Mouse (Mus musculus) neural tube, embryonic 10.5 days (tissue): ENCODE results near the gene Cyp4f40.
"Not testable (repeated sequence)": the region's sequence is repeated elsewhere in the genome, so short reads cannot be mapped to it uniquely, and the experiment has no call there.

ENCODE experiments used
- DNase-seq: peaks from one replicate; pipeline ENCODE4 v3.0.0-alpha.2; 2017; ENCODE audit warnings: low spot score; ENCODE audit errors: extremely low spot score

The Cyp4f40 gene

GRCm38 (mm10) chr17:32658712-32659111 is at the start of gene Cyp4f40:
TSS of gene Cyp4f40 (plus strand) at chr17:32658900.
- DNase-seq, result no peak

- DNase-seq, result not testable (repeated sequence)
These were observed 48.5 kb upstream of the Cyp4f40 start for GRCm38 (mm10) chr17:32610231-32610630.

DNA sequence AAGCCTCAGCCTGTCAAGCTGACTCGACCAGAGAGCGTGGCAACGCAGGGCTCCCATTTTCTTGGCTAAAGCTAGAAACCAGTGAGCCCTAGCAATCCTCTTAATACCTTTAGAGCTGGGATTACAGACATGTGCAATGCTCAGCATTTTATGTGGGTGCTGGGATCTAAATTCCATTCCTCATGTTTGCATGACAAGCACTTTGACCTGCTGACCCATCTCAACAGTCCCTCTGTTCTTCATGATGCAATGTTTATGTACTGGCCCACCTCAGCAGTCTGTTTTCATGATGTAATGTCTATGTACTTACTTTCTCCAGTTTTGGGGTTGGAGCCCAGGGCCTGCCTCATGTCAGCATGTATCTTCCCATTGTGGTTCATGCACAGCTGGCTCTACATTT is 47.8 kb upstream of the Cyp4f40 start:
- DNase-seq, result no peak

GRCm38 (mm10) chr17:32612417-32612816 is 46.3 kb upstream of the Cyp4f40 start:
- DNase-seq, result no peak

GRCm38 (mm10) chr17:32617252-32617651 is 41.4 kb upstream of the Cyp4f40 start:
- no peak for DNase-seq

DNA sequence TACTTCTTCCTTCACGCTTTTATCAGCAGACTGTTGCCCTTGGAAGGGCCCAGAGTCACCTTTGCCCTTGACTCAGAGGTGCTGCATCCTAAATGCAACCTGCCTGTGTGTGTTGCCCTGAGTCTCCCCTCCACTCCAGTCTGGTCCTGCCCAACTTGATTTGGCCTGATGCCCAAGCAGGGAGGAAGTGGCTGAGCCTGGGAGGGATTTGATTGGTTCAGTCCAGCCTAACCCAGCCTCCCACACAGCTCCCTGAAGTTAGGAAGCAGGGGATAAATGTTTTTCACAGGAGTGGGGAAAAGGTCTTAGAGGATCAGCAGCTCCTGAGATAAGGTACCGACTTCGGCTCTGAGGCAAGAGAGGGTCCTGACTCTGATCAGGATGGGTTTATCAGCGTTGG is 37.7 kb upstream of the Cyp4f40 start, which contains the start of gene Cyp4f37:
Cyp4f37 (plus strand) TSS at position 292 of the 400 bp plus-strand sequence.
- not testable (repeated sequence) for DNase-seq

- DNase-seq, result not testable (repeated sequence)
These were observed 29.0 kb upstream of the Cyp4f40 start for GRCm38 (mm10) chr17:32629726-32630125.

- DNase-seq, result no peak
These were observed 26.8 kb upstream of the Cyp4f40 start for GRCm38 (mm10) chr17:32631936-32632335.

DNA sequence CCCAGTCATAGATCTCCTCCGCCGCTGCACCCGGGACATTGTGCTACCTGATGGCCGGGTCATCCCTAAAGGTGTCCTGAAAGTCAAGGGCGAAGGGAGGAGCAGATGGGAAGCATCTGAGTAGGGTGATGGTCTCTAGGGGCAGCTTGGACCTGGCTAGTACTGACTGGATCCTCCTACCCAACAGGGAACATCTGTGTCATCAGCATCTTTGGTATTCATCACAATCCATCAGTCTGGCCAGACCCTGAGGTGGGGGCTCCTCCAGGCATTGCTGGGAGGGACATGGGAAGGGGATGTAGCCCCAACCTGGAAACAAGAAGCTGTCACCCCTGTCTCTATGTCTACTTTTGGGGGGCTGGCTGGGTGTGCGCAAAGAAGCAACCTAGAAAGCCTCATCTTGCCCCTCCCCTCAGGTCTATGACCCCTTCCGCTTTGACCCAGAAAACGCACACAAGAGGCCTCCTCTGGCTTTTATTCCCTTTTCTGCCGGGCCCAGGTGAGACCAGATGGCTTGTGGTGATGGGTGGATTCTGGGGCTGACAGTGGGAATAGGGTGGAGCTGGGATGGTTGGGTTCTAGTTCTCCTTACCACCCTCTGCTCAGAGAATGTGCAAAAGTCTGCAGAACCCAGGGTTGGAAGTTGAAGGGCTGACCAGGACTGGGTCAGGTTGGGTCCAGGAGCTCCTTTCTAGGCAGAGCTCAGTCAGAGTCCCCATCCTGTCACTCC is 24.3 kb upstream of the Cyp4f40 start:
- not testable (repeated sequence) for DNase-seq

- DNase-seq, result peak; percentile 94
These were observed 23.8 kb upstream of the Cyp4f40 start for GRCm38 (mm10) chr17:32634972-32635314.

DNA sequence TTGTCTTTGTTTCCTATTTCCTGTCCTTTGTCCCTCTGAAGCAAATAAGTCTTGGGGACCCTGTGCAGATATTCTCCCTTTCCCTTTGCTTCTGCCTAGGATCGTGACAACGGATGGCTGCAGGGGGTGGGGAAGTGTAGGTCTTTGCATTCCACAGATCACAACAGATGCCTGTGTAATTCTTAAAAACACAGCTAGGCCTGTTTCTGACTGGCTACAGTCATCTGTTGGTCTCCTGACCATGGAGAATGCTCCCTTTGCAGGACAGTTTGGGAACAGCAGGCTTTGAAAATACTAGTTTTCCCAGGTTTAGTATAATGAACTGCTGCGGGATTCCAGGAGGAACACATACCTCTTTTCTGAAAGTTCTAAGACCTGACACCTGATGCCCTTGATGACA is 22.4 kb upstream of the Cyp4f40 start:
- DNase-seq, result no peak

DNA sequence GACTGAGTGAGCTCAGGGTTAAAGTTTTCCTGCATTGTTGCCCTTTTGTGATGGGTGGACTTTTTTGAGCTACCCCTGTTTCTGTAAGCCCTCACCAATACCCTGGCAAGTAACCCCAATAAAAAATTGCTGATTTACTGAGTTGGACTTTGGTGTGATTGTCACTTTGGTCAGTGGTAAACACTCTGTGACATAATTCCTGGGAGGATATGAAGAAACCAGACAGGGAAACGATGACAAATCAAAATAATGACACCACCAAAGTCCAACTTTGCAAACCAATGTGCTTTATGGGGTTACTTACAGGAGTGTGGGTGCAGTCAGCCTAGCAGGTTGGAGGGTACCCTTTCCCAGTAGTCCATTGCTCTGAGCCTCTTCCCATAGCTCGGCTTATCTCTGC is 21.5 kb upstream of the Cyp4f40 start:
- no peak for DNase-seq

DNA sequence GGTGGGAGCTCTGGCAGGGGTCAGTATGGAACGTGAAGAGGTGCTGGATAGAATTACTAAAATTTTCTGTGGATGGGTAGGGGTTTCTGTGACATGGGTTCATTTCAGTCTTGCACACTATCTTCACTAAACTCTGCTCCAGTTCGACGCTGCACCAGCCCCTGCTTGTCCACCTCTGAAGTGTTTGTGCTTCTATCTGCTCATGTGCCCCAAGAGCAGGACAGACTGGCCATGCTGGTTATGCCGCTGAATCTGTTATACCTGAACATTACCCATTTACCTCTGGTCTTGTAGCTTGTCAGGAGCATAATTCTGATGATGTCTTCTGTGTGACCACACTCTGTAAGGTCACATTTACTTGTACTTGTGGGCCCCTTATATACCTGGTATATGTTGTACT is 12.1 kb upstream of the Cyp4f40 start:
- DNase-seq, result no peak

DNA sequence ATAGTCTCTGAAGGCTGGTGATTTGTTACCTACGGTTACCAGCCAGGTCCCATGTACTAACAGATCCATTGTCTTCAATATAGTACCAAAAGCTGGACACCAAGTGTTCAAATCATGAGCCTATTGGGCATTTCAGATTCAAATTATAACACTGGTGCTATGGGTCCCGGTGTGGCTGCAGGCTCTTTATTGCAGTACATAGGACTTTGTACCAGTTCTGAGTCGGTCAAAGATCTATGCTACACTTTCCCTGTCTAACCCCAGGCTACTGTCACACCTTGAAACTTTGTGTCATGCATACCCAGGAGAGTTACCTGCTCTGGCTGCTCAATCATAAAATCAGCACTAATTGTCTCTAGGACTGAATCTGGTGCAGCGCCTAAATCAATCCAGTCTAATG is 4.8 kb upstream of the Cyp4f40 start:
- DNase-seq, result no peak

DNA sequence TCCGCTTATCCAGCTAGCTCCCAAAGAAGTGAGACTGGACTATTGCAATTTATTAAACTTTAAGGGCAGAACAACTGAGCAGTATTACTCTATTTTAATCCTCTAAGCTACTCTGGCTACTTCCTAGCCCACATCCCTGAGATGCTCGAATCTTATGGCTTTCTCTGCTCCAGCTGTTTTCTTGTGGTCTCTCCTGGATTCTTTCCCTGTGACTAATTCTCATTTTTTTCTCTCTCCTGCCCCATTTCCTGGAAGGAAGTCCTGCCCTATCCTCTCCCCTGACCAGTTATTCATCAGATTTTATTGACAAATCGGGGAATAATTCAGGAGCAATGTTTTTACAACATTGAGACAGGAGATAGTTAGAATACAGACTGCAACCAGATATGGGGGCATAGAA is 1.7 kb upstream of the Cyp4f40 start:
- no peak for DNase-seq

DNA sequence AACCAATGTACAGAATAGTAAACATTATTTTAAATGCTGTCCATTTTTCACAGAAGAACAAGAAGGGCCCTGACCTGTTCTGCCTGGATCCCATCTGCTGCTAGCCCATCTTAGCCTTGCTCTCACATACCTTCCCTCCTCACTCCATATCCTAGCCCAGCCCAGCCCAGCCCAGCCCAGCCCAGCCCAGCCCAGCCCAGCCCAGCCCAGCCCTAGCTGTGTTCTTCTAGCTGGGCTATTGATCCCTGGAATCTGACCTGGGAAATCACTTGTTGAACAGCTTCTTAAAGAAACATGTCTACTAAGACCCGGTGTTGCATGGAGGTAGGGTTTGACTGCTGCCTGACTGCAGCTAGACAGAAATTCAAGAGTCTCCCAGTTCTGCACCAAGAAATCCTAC is 454 bp upstream of the Cyp4f40 start:
- DNase-seq, result no peak

DNA sequence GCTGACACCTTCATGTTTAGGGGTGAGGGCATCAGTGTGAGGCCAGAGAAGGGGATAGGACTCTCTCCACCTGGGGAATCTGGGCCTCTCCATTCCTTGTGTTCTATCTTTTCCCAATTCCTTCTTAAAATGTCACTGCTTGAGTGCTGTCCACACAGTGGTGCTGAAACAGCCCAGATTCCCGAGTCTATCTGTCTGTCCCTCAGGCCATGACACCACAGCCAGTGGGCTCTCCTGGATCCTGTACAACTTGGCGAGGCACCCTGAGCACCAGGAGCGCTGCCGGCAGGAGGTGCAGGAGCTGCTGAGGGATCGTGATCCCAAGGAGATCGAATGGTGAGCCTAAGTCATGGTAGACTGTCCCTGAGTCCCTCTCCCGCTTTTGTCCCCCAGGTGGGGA is 15.3 kb downstream of the Cyp4f40 start:
- DNase-seq, result no peak

DNA sequence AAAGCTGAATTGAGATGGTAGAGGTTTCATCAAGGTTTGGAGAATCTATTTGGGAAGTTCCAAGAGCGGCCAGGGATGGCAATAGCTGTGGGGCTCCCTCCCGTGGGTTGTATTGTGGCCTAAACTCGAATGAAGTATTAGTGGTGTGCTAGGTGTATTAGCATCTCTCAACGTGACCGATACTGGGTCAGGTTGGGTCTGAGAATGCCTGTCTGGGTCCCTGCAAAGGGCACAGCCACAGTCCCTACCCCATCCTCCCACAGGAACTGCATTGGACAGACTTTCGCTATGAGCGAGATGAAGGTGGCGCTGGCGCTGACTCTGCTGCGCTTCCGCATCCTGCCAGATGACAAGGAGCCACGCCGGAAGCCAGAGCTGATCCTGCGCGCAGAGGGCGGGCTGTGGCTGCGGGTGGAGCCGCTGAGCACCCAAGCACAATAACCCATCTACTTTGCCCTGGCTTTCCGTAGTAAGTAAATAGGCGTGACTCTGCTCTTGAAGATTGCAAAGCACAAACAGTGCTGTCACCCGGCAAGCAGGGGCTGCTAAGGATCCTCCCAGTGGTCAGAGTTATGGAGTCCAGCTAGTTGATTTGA is 17.4 kb downstream of the Cyp4f40 start:
- peak; percentile 21 for DNase-seq

GRCm38 (mm10) chr17:32680404-32680803 is 21.7 kb downstream of the Cyp4f40 start:
- DNase-seq, result peak; percentile 35

GRCm38 (mm10) chr17:32685048-32685750 is 26.5 kb downstream of the Cyp4f40 start, which contains the start of gene Cyp4f15:
TSS of gene Cyp4f15 (plus strand) at chr17:32685627.
- peak; percentile 27 for DNase-seq

GRCm38 (mm10) chr17:32686722-32687121 is 28.0 kb downstream of the Cyp4f40 start:
- DNase-seq, result no peak

DNA sequence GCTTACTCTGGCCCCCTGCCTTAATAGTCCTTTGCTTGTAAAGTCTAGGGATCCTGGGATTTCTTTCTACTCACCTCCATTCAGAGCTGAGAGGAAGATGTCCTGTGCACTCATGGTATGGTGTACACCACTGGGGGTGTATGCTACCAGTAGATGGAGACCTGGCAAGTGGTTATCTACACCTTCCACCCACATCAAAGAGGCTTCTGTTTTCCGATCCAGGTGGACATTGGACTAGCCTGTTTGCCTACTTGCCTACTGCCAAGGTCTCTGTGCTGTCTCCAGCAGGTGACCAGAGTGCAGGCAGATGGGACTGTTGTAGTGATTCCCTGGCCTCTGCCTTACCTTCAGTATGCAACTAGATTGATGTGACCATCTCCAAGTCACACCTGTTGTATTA is 32.3 kb downstream of the Cyp4f40 start:
- DNase-seq, result no peak
